Mouse (Mus musculus): ENCODE results near the gene Ccdc74a. TPM values are rescaled to one million over a fixed set of nuclear protein-coding genes. Genes with fewer than 3 reads are reported as not detected.
"Not testable (repeated sequence)": the region's sequence is repeated elsewhere in the genome, so short reads cannot be mapped to it uniquely, and the experiment has no call there.

Ccdc74a gene
- polyA plus RNA-seq (2015; fragmentation: Nextera tagmentation; extraction: Ambion mirVana): 3.5 and 4.1 TPM in 2 replicates

DNA sequence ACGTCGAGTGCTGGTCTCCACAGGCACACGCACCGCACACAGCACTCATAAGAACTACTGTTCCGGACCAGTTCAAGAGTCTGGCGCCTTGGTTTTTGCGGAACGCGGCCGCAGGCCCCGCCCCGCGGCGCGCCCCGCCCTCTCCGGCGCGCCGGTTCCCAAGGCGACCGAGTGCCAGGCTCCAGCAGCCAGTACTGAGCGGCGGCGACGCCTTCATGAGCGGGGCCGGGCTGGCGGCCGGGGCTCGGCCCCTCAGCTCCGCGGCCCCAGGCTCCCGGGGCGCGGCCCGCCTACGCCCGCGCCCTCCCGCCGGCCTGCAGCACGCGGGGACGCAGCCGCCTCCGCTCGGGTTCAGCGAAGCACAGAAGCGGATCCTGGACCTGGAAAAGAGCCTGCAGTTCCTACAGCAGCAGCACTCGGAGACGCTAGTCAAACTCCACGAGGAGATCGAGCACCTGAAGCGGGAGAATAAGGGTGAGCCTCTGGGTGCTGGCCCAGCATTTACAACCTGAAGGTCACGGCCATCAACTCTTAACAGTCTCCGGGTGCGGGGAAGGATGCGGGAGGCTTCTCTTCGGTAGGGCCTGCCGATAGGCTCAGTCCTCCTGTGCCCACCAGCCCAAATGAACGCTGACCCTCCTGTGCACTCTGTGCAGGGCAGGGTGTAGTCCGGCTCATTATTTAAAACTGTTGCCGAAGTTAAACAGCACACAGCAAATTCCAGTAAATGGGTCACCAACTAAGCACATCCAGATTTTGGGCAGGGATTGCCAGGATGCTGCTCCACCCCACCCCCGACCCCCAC, at the start of gene Ccdc74a:
TSS of gene Ccdc74a (plus strand) at position 161 of the 805 bp plus-strand sequence.
- Histone ChIP-seq H3K36me3 (peaks cover 47% of the 10 kb centered on the region), H3K4me2 (peak within 1 kb of the TSS; percentile 92), H3K9ac (peak within 1 kb of the TSS; percentile 81), H3K27me3 (replicated peaks) (no peaks in the 10 kb centered on the region), H3K9me3 (no peaks in the 10 kb centered on the region), H3K4me3 (peak within 1 kb of the TSS; percentile 63), H3K4me1 (peaks cover 13% of the 10 kb centered on the region), H3K27ac (replicated peaks) (0 out of 2 replicates have a peak within 1 kb of the TSS, but pooled peaks have one; percentile 41)
- ATAC-seq (ENCODE audit: extremely low read depth, insufficient number of reproducible peaks, low FRiP score, low TSS enrichment): peak; percentile 91
- WGBS: 3% methylated on average over 63 of the region's 65 CpGs

DNA sequence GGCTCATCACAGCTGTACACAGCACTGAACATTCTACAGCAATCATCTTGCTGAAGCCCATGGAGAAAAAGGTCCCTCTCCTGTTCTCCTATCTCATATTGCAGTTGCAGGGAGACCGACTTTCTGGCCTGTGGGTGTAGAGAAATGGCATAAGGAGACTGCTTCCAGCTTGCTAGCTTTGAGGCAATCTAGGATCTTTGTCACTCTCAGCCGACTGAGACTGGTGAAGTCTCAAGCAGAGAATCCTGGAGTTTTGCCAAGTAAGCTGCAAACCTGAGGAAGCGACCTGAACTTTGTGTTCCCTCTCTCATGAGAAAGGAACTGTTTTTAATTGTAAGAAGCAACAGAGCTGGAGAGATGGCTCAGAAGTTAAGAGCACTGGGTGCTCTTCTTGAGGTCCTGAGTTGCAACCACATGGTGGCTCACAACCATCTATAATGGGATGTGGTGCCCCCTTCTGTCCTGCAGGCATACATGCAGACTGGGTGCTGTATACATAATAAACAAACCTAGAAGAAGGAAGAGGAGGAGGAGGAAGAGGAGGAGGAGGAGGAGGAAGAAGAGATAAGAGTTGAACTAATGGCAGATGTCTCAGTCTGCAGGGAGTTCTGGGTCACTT, 45.2 kb upstream of the Ccdc74a start:
- no peak overlapping the region for H3K9ac ChIP-seq
- 0 out of 2 replicates have a peak, but pooled peaks cover 3% of the 10 kb centered on the region for H3K4me1 ChIP-seq
- H3K36me3 ChIP-seq: no peaks in the 10 kb centered on the region
- no peak overlapping the region for H3K27ac ChIP-seq (replicated peaks)
- no peak for ATAC-seq (ENCODE audit: extremely low read depth, insufficient number of reproducible peaks, low FRiP score, low TSS enrichment)
- H3K9me3 ChIP-seq: no peaks in the 10 kb centered on the region
- H3K4me2 ChIP-seq: no peak overlapping the region
- H3K27me3 ChIP-seq (replicated peaks): no peaks in the 10 kb centered on the region
- WGBS: 42% methylated on average over 3 of the region's 3 CpGs
- no peak overlapping the region for H3K4me3 ChIP-seq

DNA sequence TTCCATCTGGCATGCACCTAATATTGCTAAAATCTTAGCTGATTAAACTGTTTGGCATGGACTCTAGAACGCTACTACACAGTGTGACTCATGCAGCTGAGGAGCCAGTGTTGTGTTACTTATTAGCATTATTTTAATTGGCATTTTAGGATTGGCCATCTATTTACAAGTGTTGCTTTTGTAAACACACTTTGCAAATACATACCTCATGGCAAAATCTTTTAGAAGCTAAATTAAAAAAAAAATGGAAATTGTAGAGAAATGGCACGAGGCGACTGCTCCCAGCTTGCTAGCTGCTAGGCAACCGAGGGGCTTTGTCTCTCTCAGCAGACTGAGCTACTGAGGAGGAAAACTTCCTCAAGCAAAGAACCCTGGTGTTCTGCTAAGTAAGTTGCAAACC, 41.3 kb upstream of the Ccdc74a start:
- Histone ChIP-seq H3K27ac (replicated peaks) (no peak overlapping the region), H3K36me3 (no peaks in the 10 kb centered on the region), H3K4me1 (0 out of 2 replicates have a peak, but pooled peaks cover 3% of the 10 kb centered on the region), H3K9ac (no peak overlapping the region), H3K4me3 (no peak overlapping the region), H3K4me2 (no peak overlapping the region), H3K27me3 (replicated peaks) (no peaks in the 10 kb centered on the region), H3K9me3 (no peaks in the 10 kb centered on the region)
- ATAC-seq (ENCODE audit: extremely low read depth, insufficient number of reproducible peaks, low FRiP score, low TSS enrichment): no peak
- WGBS: 64% methylated on average over 4 of the region's 4 CpGs

DNA sequence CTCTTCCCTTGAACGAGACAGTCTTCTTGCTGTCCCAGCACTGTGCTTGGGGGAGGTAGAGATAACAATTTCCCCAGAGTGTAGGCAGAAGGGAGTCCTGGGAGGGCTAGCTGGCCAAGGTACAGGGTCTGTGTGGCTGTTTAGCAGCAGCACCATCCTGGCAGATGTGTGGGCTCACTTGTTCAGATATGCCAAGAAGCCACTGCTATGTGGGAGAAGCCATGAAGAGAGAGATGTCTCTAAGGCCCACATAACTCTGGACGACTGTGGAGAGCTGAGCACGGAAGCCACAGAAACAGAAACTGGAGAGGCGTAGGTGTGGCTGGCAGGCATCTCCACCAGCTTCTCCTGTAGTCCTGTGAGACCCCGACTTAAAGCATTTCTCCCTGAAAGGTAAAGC, 40.6 kb upstream of the Ccdc74a start:
- Histone ChIP-seq H3K36me3 (no peaks in the 10 kb centered on the region), H3K4me2 (no peak overlapping the region), H3K4me1 (0 out of 2 replicates have a peak, but pooled peaks cover 3% of the 10 kb centered on the region), H3K27ac (replicated peaks) (no peak overlapping the region), H3K4me3 (no peak overlapping the region), H3K9me3 (no peaks in the 10 kb centered on the region), H3K27me3 (replicated peaks) (no peaks in the 10 kb centered on the region), H3K9ac (no peak overlapping the region)
- 58% methylated on average over 5 of the region's 5 CpGs for WGBS
- no peak for ATAC-seq (ENCODE audit: extremely low read depth, insufficient number of reproducible peaks, low FRiP score, low TSS enrichment)

- no peak for ATAC-seq (ENCODE audit: extremely low read depth, insufficient number of reproducible peaks, low FRiP score, low TSS enrichment)
- no peak overlapping the region for H3K27ac ChIP-seq (replicated peaks)
- H3K4me3 ChIP-seq: no peak overlapping the region
- no peaks in the 10 kb centered on the region for H3K36me3 ChIP-seq
- no peaks in the 10 kb centered on the region for H3K27me3 ChIP-seq (replicated peaks)
- no peaks in the 10 kb centered on the region for H3K9me3 ChIP-seq
- no peak overlapping the region for H3K9ac ChIP-seq
- WGBS: 61% methylated on average over 4 of the region's 4 CpGs
- H3K4me2 ChIP-seq: no peak overlapping the region
- no peaks in the 10 kb centered on the region for H3K4me1 ChIP-seq
Measured at GRCm38 (mm10) chr16:17611383-17611782, 34.9 kb upstream of the Ccdc74a start.

- H3K9me3 ChIP-seq; H3K9ac ChIP-seq; H3K27ac ChIP-seq (replicated peaks); H3K4me2 ChIP-seq; H3K36me3 ChIP-seq; H3K4me1 ChIP-seq; ATAC-seq (ENCODE audit: extremely low read depth, insufficient number of reproducible peaks, low FRiP score, low TSS enrichment); H3K4me3 ChIP-seq; H3K27me3 ChIP-seq (replicated peaks): not testable (repeated sequence)
- WGBS: 80% methylated on average over 6 of the region's 6 CpGs
Measured at GRCm38 (mm10) chr16:17614740-17615139, 31.5 kb upstream of the Ccdc74a start.

GRCm38 (mm10) chr16:17616212-17616611, 30.1 kb upstream of the Ccdc74a start:
- ATAC-seq (ENCODE audit: extremely low read depth, insufficient number of reproducible peaks, low FRiP score, low TSS enrichment): no peak
- Histone ChIP-seq H3K36me3 (peaks cover under 1% of the 10 kb centered on the region), H3K4me2 (no peak overlapping the region), H3K4me3 (no peak overlapping the region), H3K27me3 (replicated peaks) (no peaks in the 10 kb centered on the region), H3K4me1 (peaks cover 17% of the 10 kb centered on the region), H3K27ac (replicated peaks) (no peak overlapping the region), H3K9me3 (no peaks in the 10 kb centered on the region), H3K9ac (no peak overlapping the region)
- 73% methylated on average over 5 of the region's 5 CpGs for WGBS

- peak overlapping the region; percentile 86; the same call in 1 of the 2 replicates for H3K4me2 ChIP-seq
- no peak for ATAC-seq (ENCODE audit: extremely low read depth, insufficient number of reproducible peaks, low FRiP score, low TSS enrichment)
- H3K9me3 ChIP-seq: no peaks in the 10 kb centered on the region
- no peak overlapping the region for H3K4me3 ChIP-seq
- no peaks in the 10 kb centered on the region for H3K27me3 ChIP-seq (replicated peaks)
- H3K9ac ChIP-seq: no peak overlapping the region
- H3K27ac ChIP-seq (replicated peaks): no peak overlapping the region
- H3K36me3 ChIP-seq: peaks cover 18% of the 10 kb centered on the region
- 15% methylated on average over 13 of the region's 13 CpGs for WGBS
- H3K4me1 ChIP-seq: peaks cover 17% of the 10 kb centered on the region
Measured at GRCm38 (mm10) chr16:17617922-17618565, 28.2 kb upstream of the Ccdc74a start.

GRCm38 (mm10) chr16:17619198-17620105, 26.8 kb upstream of the Ccdc74a start, which contains the start of gene Smpd4:
Gene Smpd4, plus strand, starts transcription at chr16:17619354.
- H3K9ac ChIP-seq: peak within 1 kb of the TSS; percentile 93
- peak within 1 kb of the TSS; percentile 86 for H3K4me2 ChIP-seq
- WGBS: 3% methylated on average over 60 of the region's 60 CpGs
- no peaks in the 10 kb centered on the region for H3K9me3 ChIP-seq
- H3K27ac ChIP-seq (replicated peaks): 0 out of 2 replicates have a peak within 1 kb of the TSS, but pooled peaks have one; percentile 33
- peaks cover 17% of the 10 kb centered on the region for H3K4me1 ChIP-seq
- H3K27me3 ChIP-seq (replicated peaks): no peaks in the 10 kb centered on the region
- ATAC-seq (ENCODE audit: extremely low read depth, insufficient number of reproducible peaks, low FRiP score, low TSS enrichment): peak; percentile 55; the same call in 1 of the 2 replicates
- H3K36me3 ChIP-seq: peaks cover 31% of the 10 kb centered on the region
- peak within 1 kb of the TSS; percentile 92 for H3K4me3 ChIP-seq

GRCm38 (mm10) chr16:17621936-17622335, 24.3 kb upstream of the Ccdc74a start:
- H3K4me1 ChIP-seq: peaks cover 17% of the 10 kb centered on the region
- no peak overlapping the region for H3K27ac ChIP-seq (replicated peaks)
- H3K4me2 ChIP-seq: no peak overlapping the region
- H3K4me3 ChIP-seq: no peak overlapping the region
- H3K27me3 ChIP-seq (replicated peaks): no peaks in the 10 kb centered on the region
- H3K9me3 ChIP-seq: no peaks in the 10 kb centered on the region
- H3K9ac ChIP-seq: no peak overlapping the region
- no peak for ATAC-seq (ENCODE audit: extremely low read depth, insufficient number of reproducible peaks, low FRiP score, low TSS enrichment)
- WGBS: 85% methylated on average over 1 of the region's 1 CpGs
- H3K36me3 ChIP-seq: peaks cover 54% of the 10 kb centered on the region

Data from heart, embryonic 13.5 days (tissue).